Mouse (Mus musculus): ENCODE data around the gene Wdr13. TPM values are rescaled to one million over a fixed set of nuclear protein-coding genes. Genes with fewer than 3 reads are reported as not detected.

Gene Wdr13
- total RNA-seq, 1 experiment: 17.1 TPM

- H3K9ac ChIP-seq (ENCODE audit: insufficient read depth, low read depth, low read length, poor library complexity, severe bottlenecking): no peak overlapping the region
Observed at GRCm38 (mm10) chrX:8140446-8140845, 7.8 kb upstream of the Wdr13 start.

GRCm38 (mm10) chrX:8139480-8139879, 6.8 kb upstream of the Wdr13 start:
- no peak for TF ChIP-seq ZC3H11A (IDR thresholded peaks at IDR 0.05; ENCODE audit: borderline replicate concordance, low read depth, low read length)
- no peak for TF ChIP-seq HCFC1 (IDR thresholded peaks at IDR 0.05; ENCODE audit: borderline replicate concordance, insufficient read depth, low read length)
- no peak for TF ChIP-seq MAFK (IDR thresholded peaks at IDR 0.05; ENCODE audit: insufficient read depth, low read depth, low read length)
- no peak for TF ChIP-seq ZNF384 (IDR thresholded peaks at IDR 0.05; ENCODE audit: low read depth, low read length)
- TF ChIP-seq CHD2 (IDR thresholded peaks at IDR 0.05; ENCODE audit: low read depth, low read length): no peak
- Histone ChIP-seq H3K4me3 (ENCODE audit: insufficient read depth in 1 of 2, low read depth in 1 of 2, low read length in 2 of 2, poor library complexity in 1 of 2, severe bottlenecking in 1 of 2) (no peak overlapping the region), H3K9me3 (ENCODE audit: control insufficient read depth, insufficient read depth, low read depth, low read length) (no peaks in the 10 kb centered on the region), H3K4me1 (ENCODE audit: control insufficient read depth in 2 of 2, insufficient read depth in 2 of 2, low read length in 2 of 2, poor library complexity in 1 of 2) (peaks cover 0 to 2% of the 10 kb centered on the region in 2 experiments; a peak in 1 of 4 replicates), H3K36me3 (ENCODE audit: control insufficient read depth, insufficient read depth, low read length, poor library complexity, severe bottlenecking) (peaks cover 30% of the 10 kb centered on the region), H3K9ac (ENCODE audit: insufficient read depth, low read depth, low read length, poor library complexity, severe bottlenecking) (no peak overlapping the region), H3K27ac (ENCODE audit: insufficient read depth, low read depth, low read length, poor library complexity, severe bottlenecking) (no peak overlapping the region)
- no peak for DNase-seq (ENCODE audit: low read depth, low spot score)
- in situ Hi-C loops (cut with MboI; ENCODE audit: low sequenced_read_pairs in 2 of 2, unreplicated experiment in 2 of 2): no loop called here

More at GRCm38 (mm10) chrX:8140446-8140845, 7.8 kb upstream of the Wdr13 start:
- DNase-seq (ENCODE audit: low read depth, low spot score): no peak
- Histone ChIP-seq H3K4me1 (ENCODE audit: control insufficient read depth in 2 of 2, insufficient read depth in 2 of 2, low read length in 2 of 2, poor library complexity in 1 of 2) (peaks cover 0 to 2% of the 10 kb centered on the region in 2 experiments; a peak in 1 of 4 replicates), H3K36me3 (ENCODE audit: control insufficient read depth, insufficient read depth, low read length, poor library complexity, severe bottlenecking) (peaks cover 36% of the 10 kb centered on the region), H3K27ac (ENCODE audit: insufficient read depth, low read depth, low read length, poor library complexity, severe bottlenecking) (no peak overlapping the region), H3K4me3 (ENCODE audit: insufficient read depth in 1 of 2, low read depth in 1 of 2, low read length in 2 of 2, poor library complexity in 1 of 2, severe bottlenecking in 1 of 2) (no peak overlapping the region), H3K9me3 (ENCODE audit: control insufficient read depth, insufficient read depth, low read depth, low read length) (no peaks in the 10 kb centered on the region)
- TF ChIP-seq HCFC1 (IDR thresholded peaks at IDR 0.05; ENCODE audit: borderline replicate concordance, insufficient read depth, low read length) (no peak), ZC3H11A (IDR thresholded peaks at IDR 0.05; ENCODE audit: borderline replicate concordance, low read depth, low read length) (no peak), CHD2 (IDR thresholded peaks at IDR 0.05; ENCODE audit: low read depth, low read length) (no peak), ZNF384 (IDR thresholded peaks at IDR 0.05; ENCODE audit: low read depth, low read length) (no peak), MAFK (IDR thresholded peaks at IDR 0.05; ENCODE audit: insufficient read depth, low read depth, low read length) (no peak)
- in situ Hi-C loops (cut with MboI; ENCODE audit: low sequenced_read_pairs in 2 of 2, unreplicated experiment in 2 of 2): no loop called here

- TF ChIP-seq CHD2 (IDR thresholded peaks at IDR 0.05; ENCODE audit: low read depth, low read length) (no peak), MAFK (IDR thresholded peaks at IDR 0.05; ENCODE audit: insufficient read depth, low read depth, low read length) (no peak), HCFC1 (IDR thresholded peaks at IDR 0.05; ENCODE audit: borderline replicate concordance, insufficient read depth, low read length) (no peak), ZC3H11A (IDR thresholded peaks at IDR 0.05; ENCODE audit: borderline replicate concordance, low read depth, low read length) (no peak), ZNF384 (IDR thresholded peaks at IDR 0.05; ENCODE audit: low read depth, low read length) (no peak)
- in situ Hi-C loops (cut with MboI; ENCODE audit: low sequenced_read_pairs in 2 of 2, unreplicated experiment in 2 of 2): no loop called here
- H3K27ac ChIP-seq (ENCODE audit: insufficient read depth, low read depth, low read length, poor library complexity, severe bottlenecking): no peak overlapping the region
- H3K4me1 ChIP-seq (ENCODE audit: control insufficient read depth in 2 of 2, insufficient read depth in 2 of 2, low read length in 2 of 2, poor library complexity in 1 of 2): no peaks in the 10 kb centered on the region
- H3K9ac ChIP-seq (ENCODE audit: insufficient read depth, low read depth, low read length, poor library complexity, severe bottlenecking): no peak overlapping the region
- H3K36me3 ChIP-seq (ENCODE audit: control insufficient read depth, insufficient read depth, low read length, poor library complexity, severe bottlenecking): peaks cover 5% of the 10 kb centered on the region
- DNase-seq (ENCODE audit: low read depth, low spot score): no peak
- no peak overlapping the region for H3K4me3 ChIP-seq (ENCODE audit: insufficient read depth in 1 of 2, low read depth in 1 of 2, low read length in 2 of 2, poor library complexity in 1 of 2, severe bottlenecking in 1 of 2)
- no peaks in the 10 kb centered on the region for H3K9me3 ChIP-seq (ENCODE audit: control insufficient read depth, insufficient read depth, low read depth, low read length)
Observed at GRCm38 (mm10) chrX:8135886-8136285, 3.2 kb upstream of the Wdr13 start.

- Histone ChIP-seq H3K4me1 (ENCODE audit: control insufficient read depth in 2 of 2, insufficient read depth in 2 of 2, low read length in 2 of 2, poor library complexity in 1 of 2) (no peaks in the 10 kb centered on the region), H3K36me3 (ENCODE audit: control insufficient read depth, insufficient read depth, low read length, poor library complexity, severe bottlenecking) (peaks cover 6% of the 10 kb centered on the region; the same call in 1 of the 2 replicates), H3K27ac (ENCODE audit: insufficient read depth, low read depth, low read length, poor library complexity, severe bottlenecking) (no peak overlapping the region), H3K4me3 (ENCODE audit: insufficient read depth in 1 of 2, low read depth in 1 of 2, low read length in 2 of 2, poor library complexity in 1 of 2, severe bottlenecking in 1 of 2) (peak overlapping the region; percentile 9 to 86), H3K9ac (ENCODE audit: insufficient read depth, low read depth, low read length, poor library complexity, severe bottlenecking) (peak overlapping the region; percentile 49), H3K9me3 (ENCODE audit: control insufficient read depth, insufficient read depth, low read depth, low read length) (no peaks in the 10 kb centered on the region)
- in situ Hi-C loops (cut with MboI; ENCODE audit: low sequenced_read_pairs in 2 of 2, unreplicated experiment in 2 of 2): no loop called here
- TF ChIP-seq HCFC1 (IDR thresholded peaks at IDR 0.05; ENCODE audit: borderline replicate concordance, insufficient read depth, low read length) (no peak), ZC3H11A (IDR thresholded peaks at IDR 0.05; ENCODE audit: borderline replicate concordance, low read depth, low read length) (no peak), ZNF384 (IDR thresholded peaks at IDR 0.05; ENCODE audit: low read depth, low read length) (no peak), CHD2 (IDR thresholded peaks at IDR 0.05; ENCODE audit: low read depth, low read length) (no peak), MAFK (IDR thresholded peaks at IDR 0.05; ENCODE audit: insufficient read depth, low read depth, low read length) (no peak)
- DNase-seq (ENCODE audit: low read depth, low spot score): no peak
Observed at GRCm38 (mm10) chrX:8131393-8131792, 1.3 kb downstream of the Wdr13 start.

Data from ES-E14 (cell line).